Mouse (Mus musculus) lung, adult 2 months (tissue): ENCODE measurements around the gene Dhdds. TPM values are rescaled to one million over a fixed set of nuclear protein-coding genes. Genes with fewer than 3 reads are reported as not detected.
"Not testable (repeated sequence)": the region's sequence is repeated elsewhere in the genome, so short reads cannot be mapped to it uniquely, and the experiment has no call there.

Experiments used
- DNase-seq: peaks from one replicate; pipeline ENCODE4 v3.0.0; 2022
- H3K4me1 ChIP-seq: fragments of 200-500 bp; 2 replicates; pipeline ENCODE4 v1.6.1; 2011; ENCODE audit warnings: low read length; ENCODE audit not compliant: control insufficient read depth, insufficient read depth
- H3K4me3 ChIP-seq: fragments of 200-500 bp; replicated peaks from 2 replicates; pipeline ENCODE3; 2011; ENCODE audit warnings: low read depth, mild to moderate bottlenecking, control low read depth, low read length; ENCODE audit errors: extremely low read depth
- CTCF ChIP-seq: fragments of 200-500 bp; IDR thresholded peaks from 2 replicates; pipeline ENCODE4 v1.5.1; 2011; ENCODE audit warnings: mild to moderate bottlenecking, low read length, control low read depth; ENCODE audit not compliant: insufficient read depth
- POLR2A ChIP-seq: fragments of 200-500 bp; IDR thresholded peaks from 2 replicates; pipeline ENCODE4 v1.6.1; 2011; ENCODE audit warnings: low read depth, mild to moderate bottlenecking, control low read depth, low read length, borderline replicate concordance; ENCODE audit errors: extremely low read depth
- WGBS: fragments of 180-500 bp; shearing (Covaris S2); methylation state at CpG from one replicate; pipeline ENCODE4 v1.1.7; 2018; 5-methylcytosine and 5-hydroxymethylcytosine counted together
- polyA plus RNA-seq: library from polyadenylated mRNA; depleted of rRNA; stranded (reverse); fragments of >200 nt; gene quantifications from 2 replicates; pipeline ENCODE4 v1.2.3, GENCODE M21; 2012

The Dhdds gene
- polyA plus RNA-seq, 1 experiment: 28.4 TPM

GRCm38 (mm10) chr4:134002903-134003302 is 2.2 kb upstream of the Dhdds start:
- TF ChIP-seq POLR2A: no peak
- no peak for TF ChIP-seq CTCF
- Histone ChIP-seq H3K4me1 (peaks cover 4% of the 10 kb centered on the region; the same call in 1 of the 2 replicates), H3K4me3 (no peak overlapping the region)
- 70% methylated on average over 5 of the region's 5 CpGs for WGBS
- DNase-seq: no peak

- WGBS: 52% methylated on average over 4 of the region's 4 CpGs
- H3K4me3 ChIP-seq: no peak overlapping the region
- peaks cover 4% of the 10 kb centered on the region; the same call in 1 of the 2 replicates for H3K4me1 ChIP-seq
- TF ChIP-seq CTCF (no peak), POLR2A (no peak)
- DNase-seq: no peak
Observed at GRCm38 (mm10) chr4:134002246-134002645, 1.5 kb upstream of the Dhdds start.

- WGBS: 54% methylated on average over 10 of the region's 10 CpGs
Observed at GRCm38 (mm10) chr4:134001710-134002109, 992 bp upstream of the Dhdds start.

GRCm38 (mm10) chr4:133994697-133995096 is 6.0 kb downstream of the Dhdds start:
- 87% methylated on average over 8 of the region's 8 CpGs for WGBS
- DNase-seq: no peak
- Histone ChIP-seq H3K4me3 (no peak overlapping the region), H3K4me1 (no peaks in the 10 kb centered on the region)
- no peak for TF ChIP-seq CTCF
- TF ChIP-seq POLR2A: no peak

More at GRCm38 (mm10) chr4:134001710-134002109, 992 bp upstream of the Dhdds start:
- TF ChIP-seq POLR2A (no peak), CTCF (no peak)
- peaks cover 4% of the 10 kb centered on the region; the same call in 1 of the 2 replicates for H3K4me1 ChIP-seq
- no peak overlapping the region for H3K4me3 ChIP-seq
- DNase-seq: no peak

DNA sequence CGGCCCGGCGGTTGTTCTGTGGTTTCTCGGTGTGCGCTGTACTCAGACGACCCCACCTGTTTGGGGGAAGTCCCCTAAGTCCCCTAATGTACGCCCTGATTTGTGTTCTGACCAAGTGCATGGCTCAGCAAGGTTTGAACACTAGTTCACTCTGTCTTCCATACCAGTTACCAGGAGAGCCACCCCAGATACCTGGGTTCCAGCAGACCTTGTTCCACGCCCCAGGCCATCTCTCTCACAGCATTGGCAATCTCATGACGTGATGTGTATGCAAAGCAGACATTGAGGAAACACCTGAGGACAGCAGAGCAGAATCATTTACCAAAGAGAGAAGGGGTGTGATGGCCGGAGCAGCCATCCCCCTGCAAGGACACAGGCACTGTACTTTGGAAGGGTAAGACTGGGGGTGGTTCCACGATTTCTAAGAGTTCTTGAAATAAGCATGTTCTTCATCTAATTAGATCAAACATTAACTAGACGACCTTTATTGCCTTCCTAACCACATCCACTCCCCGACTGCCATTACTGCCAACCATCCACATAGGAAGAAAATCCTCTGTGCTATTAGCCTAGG is 9.5 kb downstream of the Dhdds start:
- DNase-seq: no peak
- H3K4me1 ChIP-seq: no peaks in the 10 kb centered on the region
- H3K4me3 ChIP-seq: no peak overlapping the region
- no peak for TF ChIP-seq CTCF
- TF ChIP-seq POLR2A: no peak
- WGBS: 85% methylated on average over 13 of the region's 13 CpGs

DNA sequence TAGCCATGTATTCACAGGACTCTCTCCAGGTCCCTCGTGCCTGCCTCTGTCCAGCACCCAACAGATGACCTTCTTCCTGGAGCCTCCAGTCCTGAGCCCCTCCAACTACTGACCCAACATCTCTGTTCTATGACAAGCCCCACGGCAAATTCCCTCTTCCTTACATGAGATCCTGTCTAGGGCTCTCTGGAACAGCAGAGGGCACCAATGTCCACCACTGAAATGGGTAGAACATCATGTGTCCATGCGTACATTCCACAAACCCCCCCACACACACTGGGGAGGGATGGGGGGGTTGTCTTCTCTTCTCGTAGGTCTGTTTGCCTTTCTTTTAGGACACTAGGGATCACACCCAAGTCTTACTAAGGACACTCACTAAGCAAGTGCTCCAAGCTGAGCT is 10.7 kb downstream of the Dhdds start:
- WGBS: 59% methylated on average over 4 of the region's 4 CpGs
- no peak for TF ChIP-seq CTCF
- no peak for TF ChIP-seq POLR2A
- no peak for DNase-seq
- Histone ChIP-seq H3K4me3 (no peak overlapping the region), H3K4me1 (no peaks in the 10 kb centered on the region)

- H3K4me3 ChIP-seq, DNase-seq, H3K4me1 ChIP-seq: not testable (repeated sequence)
- 83% methylated on average over 8 of the region's 8 CpGs for WGBS
Observed at GRCm38 (mm10) chr4:133988289-133988688, 12.4 kb downstream of the Dhdds start.

GRCm38 (mm10) chr4:133982936-133983335 is 17.8 kb downstream of the Dhdds start:
- no peak for DNase-seq
- WGBS: 89% methylated on average over 13 of the region's 13 CpGs
- TF ChIP-seq CTCF (no peak), POLR2A (no peak)

DNA sequence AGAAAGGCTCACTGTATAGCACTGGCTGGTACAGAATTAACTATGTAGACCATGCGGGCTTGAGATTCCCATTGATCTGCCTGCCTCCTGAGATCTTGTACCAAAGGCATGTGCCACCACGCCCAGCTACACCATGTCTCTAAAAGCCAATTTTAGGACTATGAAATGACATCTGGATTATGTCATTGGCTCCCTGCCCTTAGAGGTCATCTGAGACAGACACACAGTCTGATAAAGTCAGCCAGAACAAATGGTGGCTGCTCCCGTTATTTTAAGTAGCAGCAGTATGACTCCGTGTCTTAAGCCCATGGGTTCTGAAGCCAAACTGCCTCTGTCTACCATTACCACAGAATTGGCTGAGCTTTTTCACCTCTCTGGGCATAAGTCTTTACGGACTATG is 20.2 kb downstream of the Dhdds start:
- DNase-seq: no peak
- Histone ChIP-seq H3K4me1 (no peaks in the 10 kb centered on the region), H3K4me3 (no peak overlapping the region)
- TF ChIP-seq CTCF (no peak), POLR2A (no peak)
- 83% methylated on average over 5 of the region's 5 CpGs for WGBS

More at GRCm38 (mm10) chr4:133982936-133983335, 17.8 kb downstream of the Dhdds start:
- no peaks in the 10 kb centered on the region for H3K4me1 ChIP-seq
- no peak overlapping the region for H3K4me3 ChIP-seq

GRCm38 (mm10) chr4:133978021-133978711 is 22.6 kb downstream of the Dhdds start:
- no peak for TF ChIP-seq POLR2A
- TF ChIP-seq CTCF: no peak
- H3K4me3 ChIP-seq: no peak overlapping the region
- H3K4me1 ChIP-seq: no peaks in the 10 kb centered on the region
- 93% methylated on average over 10 of the region's 10 CpGs for WGBS
- DNase-seq: no peak
